Mouse (Mus musculus): ENCODE results near the gene Slc3a1. TPM values are rescaled to one million over a fixed set of nuclear protein-coding genes. Genes with fewer than 3 reads are reported as not detected.

Gene Slc3a1
- polyA plus RNA-seq (2016; fragmentation: Nextera tagmentation; extraction: Ambion mirVana) = 0.28 and 0.31 TPM in 2 replicates

GRCm38 (mm10) chr17:85028093-85028739 lies at the start of gene Slc3a1:
Slc3a1 (plus strand) TSS chr17:85028376.
- H3K4me3 ChIP-seq (replicated peaks) = no peak within 1 kb of the TSS

GRCm38 (mm10) chr17:84981721-84982120 lies 46.5 kb upstream of the Slc3a1 start:
- Histone ChIP-seq H3K9me3 (no peaks in the 10 kb centered on the region), H3K4me1 (no peaks in the 10 kb centered on the region; the same call in 1 of the 2 replicates), H3K36me3 (replicated peaks) (peaks cover 7% of the 10 kb centered on the region; the same call in 1 of the 2 replicates), H3K9ac (no peak overlapping the region), H3K4me2 (no peak overlapping the region), H3K27me3 (no peaks in the 10 kb centered on the region), H3K27ac (no peak overlapping the region), H3K4me3 (replicated peaks) (no peak overlapping the region)
- ATAC-seq (ENCODE audit: low FRiP score) = no peak
- 64% methylated on average over 1 of the region's 1 CpGs for WGBS

More at GRCm38 (mm10) chr17:85028093-85028739, at the start of gene Slc3a1:
- no peak within 1 kb of the TSS for H3K4me2 ChIP-seq
- H3K9ac ChIP-seq = no peak within 1 kb of the TSS
- no peaks in the 10 kb centered on the region for H3K36me3 ChIP-seq (replicated peaks)
- H3K4me1 ChIP-seq = no peaks in the 10 kb centered on the region
- no peak for ATAC-seq (ENCODE audit: low FRiP score)
- H3K9me3 ChIP-seq = no peaks in the 10 kb centered on the region
- H3K27ac ChIP-seq = no peak within 1 kb of the TSS
- WGBS = 90% methylated on average over 20 of the region's 20 CpGs
- no peaks in the 10 kb centered on the region for H3K27me3 ChIP-seq

- H3K9me3 ChIP-seq = no peaks in the 10 kb centered on the region
Observed at GRCm38 (mm10) chr17:84982735-84983134, 45.4 kb upstream of the Slc3a1 start.

GRCm38 (mm10) chr17:84986368-84986767 lies 41.8 kb upstream of the Slc3a1 start:
- ATAC-seq (ENCODE audit: low FRiP score) = no peak
- Histone ChIP-seq H3K27me3 (no peaks in the 10 kb centered on the region), H3K4me1 (peaks cover 5% of the 10 kb centered on the region), H3K9ac (no peak overlapping the region), H3K4me2 (no peak overlapping the region), H3K9me3 (no peaks in the 10 kb centered on the region), H3K27ac (no peak overlapping the region), H3K36me3 (replicated peaks) (no peaks in the 10 kb centered on the region), H3K4me3 (replicated peaks) (no peak overlapping the region)
- WGBS = 78% methylated on average over 5 of the region's 5 CpGs

More at GRCm38 (mm10) chr17:84982735-84983134, 45.4 kb upstream of the Slc3a1 start:
- no peaks in the 10 kb centered on the region for H3K27me3 ChIP-seq
- 0 out of 2 replicates have a peak, but pooled peaks cover 4% of the 10 kb centered on the region for H3K36me3 ChIP-seq (replicated peaks)
- ATAC-seq (ENCODE audit: low FRiP score) = no peak
- no peak overlapping the region for H3K4me2 ChIP-seq
- WGBS = 87% methylated on average over 2 of the region's 2 CpGs
- H3K4me3 ChIP-seq (replicated peaks) = no peak overlapping the region
- peaks cover 4% of the 10 kb centered on the region for H3K4me1 ChIP-seq
- no peak overlapping the region for H3K27ac ChIP-seq
- H3K9ac ChIP-seq = no peak overlapping the region

- Histone ChIP-seq H3K9ac (no peak overlapping the region), H3K36me3 (replicated peaks) (no peaks in the 10 kb centered on the region), H3K9me3 (no peaks in the 10 kb centered on the region), H3K27ac (no peak overlapping the region), H3K27me3 (no peaks in the 10 kb centered on the region), H3K4me2 (no peak overlapping the region), H3K4me1 (peaks cover 5% of the 10 kb centered on the region), H3K4me3 (replicated peaks) (no peak overlapping the region)
- WGBS = 96% methylated on average over 3 of the region's 3 CpGs
- ATAC-seq (ENCODE audit: low FRiP score) = no peak
Observed at GRCm38 (mm10) chr17:84987834-84988410, 40.3 kb upstream of the Slc3a1 start.

GRCm38 (mm10) chr17:84988514-84988913 lies 39.7 kb upstream of the Slc3a1 start:
- ATAC-seq (ENCODE audit: low FRiP score) = no peak
- Histone ChIP-seq H3K4me2 (no peak overlapping the region), H3K9ac (no peak overlapping the region)

GRCm38 (mm10) chr17:84995844-84996243 lies 32.3 kb upstream of the Slc3a1 start:
- 88% methylated on average over 6 of the region's 6 CpGs for WGBS
- peaks cover 3% of the 10 kb centered on the region; the same call in 1 of the 2 replicates for H3K4me1 ChIP-seq
- H3K4me2 ChIP-seq = no peak overlapping the region
- no peak overlapping the region for H3K27ac ChIP-seq
- no peak overlapping the region for H3K9ac ChIP-seq
- peaks cover 11% of the 10 kb centered on the region; the same call in 1 of the 2 replicates for H3K36me3 ChIP-seq (replicated peaks)
- H3K9me3 ChIP-seq = no peaks in the 10 kb centered on the region
- no peak for ATAC-seq (ENCODE audit: low FRiP score)
- no peak overlapping the region for H3K4me3 ChIP-seq (replicated peaks)
- no peaks in the 10 kb centered on the region for H3K27me3 ChIP-seq

More at GRCm38 (mm10) chr17:84988514-84988913, 39.7 kb upstream of the Slc3a1 start:
- H3K4me1 ChIP-seq = peaks cover 5% of the 10 kb centered on the region
- H3K9me3 ChIP-seq = no peaks in the 10 kb centered on the region
- no peak overlapping the region for H3K4me3 ChIP-seq (replicated peaks)
- H3K27me3 ChIP-seq = no peaks in the 10 kb centered on the region
- H3K27ac ChIP-seq = no peak overlapping the region
- no peaks in the 10 kb centered on the region for H3K36me3 ChIP-seq (replicated peaks)

- Histone ChIP-seq H3K4me2 (no peak overlapping the region), H3K9me3 (no peaks in the 10 kb centered on the region), H3K4me1 (peaks cover 3% of the 10 kb centered on the region; the same call in 1 of the 2 replicates), H3K36me3 (replicated peaks) (peaks cover 11% of the 10 kb centered on the region; the same call in 1 of the 2 replicates), H3K27me3 (no peaks in the 10 kb centered on the region), H3K4me3 (replicated peaks) (no peak overlapping the region), H3K9ac (no peak overlapping the region), H3K27ac (no peak overlapping the region)
- ATAC-seq (ENCODE audit: low FRiP score) = no peak
- WGBS = 81% methylated on average over 1 of the region's 1 CpGs
Observed at GRCm38 (mm10) chr17:84997639-84998038, 30.5 kb upstream of the Slc3a1 start.

- H3K36me3 ChIP-seq (replicated peaks) = peaks cover 14% of the 10 kb centered on the region; the same call in 1 of the 2 replicates
Observed at GRCm38 (mm10) chr17:84999636-85000035, 28.5 kb upstream of the Slc3a1 start.

GRCm38 (mm10) chr17:85013485-85013884 lies 14.7 kb upstream of the Slc3a1 start:
- Histone ChIP-seq H3K4me1 (no peaks in the 10 kb centered on the region; the same call in 1 of the 2 replicates), H3K9me3 (no peaks in the 10 kb centered on the region), H3K27me3 (no peaks in the 10 kb centered on the region), H3K4me3 (replicated peaks) (no peak overlapping the region), H3K27ac (no peak overlapping the region), H3K36me3 (replicated peaks) (peaks cover 15% of the 10 kb centered on the region), H3K4me2 (no peak overlapping the region), H3K9ac (no peak overlapping the region)
- no peak for ATAC-seq (ENCODE audit: low FRiP score)
- WGBS = 85% methylated on average over 6 of the region's 6 CpGs

More at GRCm38 (mm10) chr17:84999636-85000035, 28.5 kb upstream of the Slc3a1 start:
- Histone ChIP-seq H3K27me3 (no peaks in the 10 kb centered on the region), H3K9ac (no peak overlapping the region), H3K27ac (no peak overlapping the region), H3K9me3 (no peaks in the 10 kb centered on the region), H3K4me2 (no peak overlapping the region), H3K4me1 (peaks cover 3% of the 10 kb centered on the region; the same call in 1 of the 2 replicates), H3K4me3 (replicated peaks) (no peak overlapping the region)
- WGBS = 89% methylated on average over 10 of the region's 10 CpGs
- no peak for ATAC-seq (ENCODE audit: low FRiP score)

GRCm38 (mm10) chr17:85014632-85015031 lies 13.5 kb upstream of the Slc3a1 start:
- Histone ChIP-seq H3K4me1 (no peaks in the 10 kb centered on the region; the same call in 1 of the 2 replicates), H3K27me3 (no peaks in the 10 kb centered on the region), H3K27ac (no peak overlapping the region), H3K4me2 (no peak overlapping the region), H3K9ac (no peak overlapping the region), H3K9me3 (no peaks in the 10 kb centered on the region), H3K36me3 (replicated peaks) (peaks cover 15% of the 10 kb centered on the region), H3K4me3 (replicated peaks) (no peak overlapping the region)
- 95% methylated on average over 3 of the region's 3 CpGs for WGBS
- ATAC-seq (ENCODE audit: low FRiP score) = no peak

GRCm38 (mm10) chr17:85018344-85018743 lies 9.8 kb upstream of the Slc3a1 start:
- Histone ChIP-seq H3K9me3 (no peaks in the 10 kb centered on the region), H3K4me1 (no peaks in the 10 kb centered on the region; the same call in 1 of the 2 replicates), H3K4me2 (no peak overlapping the region), H3K27ac (no peak overlapping the region), H3K36me3 (replicated peaks) (no peaks in the 10 kb centered on the region), H3K4me3 (replicated peaks) (no peak overlapping the region), H3K9ac (no peak overlapping the region), H3K27me3 (no peaks in the 10 kb centered on the region)
- ATAC-seq (ENCODE audit: low FRiP score) = no peak
- 86% methylated on average over 3 of the region's 3 CpGs for WGBS
